9 mouse cellular contexts compared by ENCODE assay signal in the genomic region with DNA sequence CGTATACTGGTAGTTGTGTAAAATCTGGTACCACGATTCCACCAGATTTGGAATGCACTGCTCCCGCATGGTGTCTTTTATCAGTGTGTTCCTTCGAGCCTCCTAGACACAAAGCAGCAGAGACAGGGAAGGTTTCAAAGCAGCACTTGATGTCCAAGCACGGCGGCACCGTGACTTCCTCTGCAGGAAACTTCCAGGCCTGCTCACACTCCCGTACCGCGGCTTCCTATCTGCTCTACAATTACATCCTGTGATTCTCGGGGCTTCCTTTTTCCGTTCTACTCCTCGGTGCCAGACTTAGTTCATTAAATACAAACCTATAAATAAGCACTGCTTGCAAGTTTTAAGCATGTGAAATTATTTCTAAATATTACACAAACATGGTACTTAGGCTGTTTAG. TPM values are rescaled to one million over a fixed set of nuclear protein-coding genes. Genes with fewer than 3 reads are reported as not detected.
A peak's percentile ranks its signal among the peaks of the same experiment; 100 is the strongest.
DNase-seq lines count a peak whose midpoint lies in the region; ATAC-seq and TF ChIP-seq lines count a peak whose summit lies in the region.
"Had no signal": no experiment of that assay in that cellular context is flagged by ENCODE, and none has a peak within 500 bp of the region (broad histone marks: within the 10 kb centered on the region; RNA-seq: fewer than 3 reads in every experiment).

No protein-coding gene starts in this region.

- H3K4me3 ChIP-seq in cortical plate, adult 2 months (ENCODE audit: insufficient read depth, low read length) = no peak overlapping the region
- no peak overlapping the region for H3K4me3 ChIP-seq in lung, embryonic 14.5 days (ENCODE audit: low read depth, low read length)
- no peak overlapping the region for H3K4me3 ChIP-seq in hindbrain, postnatal 0 days (ENCODE audit: low read length)
- H3K4me3 ChIP-seq in hindbrain, embryonic 10.5 days = no peak overlapping the region
- H3K4me3 ChIP-seq: embryonic facial prominence, embryonic 10.5 days had no signal

- peak; percentile 25 to 44 for DNase-seq in adrenal gland, postnatal 36 days
- peak; percentile 47 for DNase-seq in heart, postnatal 4 days
- DNase-seq in lung, embryonic 14.5 days = peak; percentile 68
- no peak for DNase-seq in hindbrain, postnatal 0 days (ENCODE audit: low spot score)
- DNase-seq in right cerebral cortex, postnatal 4 days = no peak
- no peak for DNase-seq in hindbrain, embryonic 10.5 days (ENCODE audit: low spot score)

- no peak for TF ChIP-seq POLR2A in cortical plate, adult 2 months (IDR thresholded peaks at IDR 0.05; ENCODE audit: extremely low read depth, insufficient read depth, low read length)

- peaks cover 93% of the 10 kb centered on the region for H3K36me3 ChIP-seq in lung, embryonic 14.5 days (ENCODE audit: insufficient read depth)
- H3K36me3 ChIP-seq in hindbrain, postnatal 0 days (ENCODE audit: insufficient read depth, low read length) = peaks cover 71% of the 10 kb centered on the region
- H3K36me3 ChIP-seq in hindbrain, embryonic 10.5 days = peaks cover 98% of the 10 kb centered on the region

- WGBS in lung, embryonic 14.5 days = 81% methylated on average over 13 of the region's 13 CpGs
- 90% methylated on average over 13 of the region's 13 CpGs for WGBS in hindbrain, postnatal 0 days
- WGBS in hindbrain, embryonic 10.5 days = 96% methylated on average over 13 of the region's 13 CpGs

- 0 out of 2 replicates have a peak, but pooled peaks have one; percentile 21 for ATAC-seq in lung, embryonic 14.5 days (ENCODE audit: insufficient read depth)
- ATAC-seq in hindbrain, postnatal 0 days = no peak
- ATAC-seq: forebrain, embryonic 14.5 days had no signal

- peak overlapping the region; percentile 72 for H3K27ac ChIP-seq in cortical plate, adult 2 months (ENCODE audit: insufficient read depth, low read length)
- no peak overlapping the region for H3K27ac ChIP-seq in lung, embryonic 14.5 days (ENCODE audit: low read depth)
- H3K27ac ChIP-seq in hindbrain, postnatal 0 days = no peak overlapping the region
- H3K27ac ChIP-seq in hindbrain, embryonic 10.5 days = no peak overlapping the region
- H3K27ac ChIP-seq: embryonic facial prominence, embryonic 10.5 days had no signal

- no peak overlapping the region for H3K4me2 ChIP-seq in lung, embryonic 14.5 days
- no peak overlapping the region for H3K4me2 ChIP-seq in hindbrain, postnatal 0 days (ENCODE audit: low read depth, low read length)

- H3K4me1 ChIP-seq in cortical plate, adult 2 months (ENCODE audit: control insufficient read depth, insufficient read depth, low read length) = no peaks in the 10 kb centered on the region
- no peaks in the 10 kb centered on the region for H3K4me1 ChIP-seq in lung, embryonic 14.5 days (ENCODE audit: insufficient read depth)
- H3K4me1 ChIP-seq in hindbrain, postnatal 0 days (ENCODE audit: insufficient read depth, low read length) = no peaks in the 10 kb centered on the region
- H3K4me1 ChIP-seq in hindbrain, embryonic 10.5 days (replicated peaks) = no peaks in the 10 kb centered on the region
- H3K4me1 ChIP-seq: embryonic facial prominence, embryonic 10.5 days had no signal

- no peak for TF ChIP-seq CTCF in cortical plate, adult 2 months (IDR thresholded peaks at IDR 0.05; ENCODE audit: extremely low read depth, insufficient read depth, low read length)
- no peak for TF ChIP-seq CTCF in lung, embryonic 14.5 days (IDR thresholded peaks at IDR 0.05; ENCODE audit: low read depth)
- TF ChIP-seq CTCF in hindbrain, postnatal 0 days (IDR thresholded peaks at IDR 0.05; ENCODE audit: low read depth) = no peak

- no peaks in the 10 kb centered on the region for H3K27me3 ChIP-seq in lung, embryonic 14.5 days (ENCODE audit: insufficient read depth, low read length)
- no peaks in the 10 kb centered on the region for H3K27me3 ChIP-seq in hindbrain, postnatal 0 days (ENCODE audit: insufficient read depth, low read length)
- no peaks in the 10 kb centered on the region for H3K27me3 ChIP-seq in hindbrain, embryonic 10.5 days (ENCODE audit: insufficient read depth, poor library complexity, severe bottlenecking)

- H3K9me3 ChIP-seq in lung, embryonic 14.5 days (ENCODE audit: low read depth, low read length) = no peaks in the 10 kb centered on the region
- H3K9me3 ChIP-seq in hindbrain, postnatal 0 days (ENCODE audit: low read length) = no peaks in the 10 kb centered on the region
- H3K9me3 ChIP-seq in hindbrain, embryonic 10.5 days = no peaks in the 10 kb centered on the region
- H3K9me3 ChIP-seq: embryonic facial prominence, embryonic 10.5 days had no signal

- H3K9ac ChIP-seq in lung, embryonic 14.5 days = no peak overlapping the region
- no peak overlapping the region for H3K9ac ChIP-seq in hindbrain, postnatal 0 days (replicated peaks; ENCODE audit: low read length)

RNA-seq across cellular contexts. Expression of a gene that starts 12.6 kb away (rescaled TPM):
- 100 to 1,000 TPM in 1 of 2 experiments, 10 to 100 TPM in 1; 54.1 to 104 TPM for total RNA-seq in adrenal gland, postnatal 36 days (2021)
- 60.8 and 64.0 TPM in 2 replicates for polyA plus RNA-seq in cortical plate, adult 2 months (2012; rRNA removed)
- total RNA-seq in heart, postnatal 4 days (2021) = 10 to 100 TPM; 32.3 to 38.0 TPM
- polyA plus RNA-seq in lung, embryonic 14.5 days (2014; fragmentation: Nextera tagmentation; extraction: Ambion mirVana) = 67.5 and 69.9 TPM in 2 replicates
- 116 and 132 TPM in 2 replicates for total RNA-seq in hindbrain, postnatal 0 days (2014; rRNA removed)
- polyA plus RNA-seq in hindbrain, postnatal 0 days (2015; fragmentation: Nextera tagmentation; extraction: Ambion mirVana) = 24.0 and 30.2 TPM in 2 replicates
- polyA plus RNA-seq in hindbrain, embryonic 10.5 days (2016; fragmentation: Nextera tagmentation; extraction: Ambion mirVana) = 42.4 and 51.5 TPM in 2 replicates

RNA-seq across cellular contexts. Expression of a gene that starts 27.0 kb away (rescaled TPM):
- 10 to 100 TPM; 40.2 to 42.6 TPM for total RNA-seq in adrenal gland, postnatal 36 days (2021)
- 41.5 and 46.4 TPM in 2 replicates for polyA plus RNA-seq in cortical plate, adult 2 months (2012; rRNA removed)
- 10 to 100 TPM; 18.7 to 26.8 TPM for total RNA-seq in heart, postnatal 4 days (2021)
- 38.1 and 39.6 TPM in 2 replicates for polyA plus RNA-seq in lung, embryonic 14.5 days (2014; fragmentation: Nextera tagmentation; extraction: Ambion mirVana)
- 8.1 and 16.7 TPM in 2 replicates for total RNA-seq in hindbrain, postnatal 0 days (2014; rRNA removed)
- polyA plus RNA-seq in hindbrain, postnatal 0 days (2015; fragmentation: Nextera tagmentation; extraction: Ambion mirVana) = 21.7 and 26.0 TPM in 2 replicates
- 29.7 and 30.6 TPM in 2 replicates for polyA plus RNA-seq in hindbrain, embryonic 10.5 days (2016; fragmentation: Nextera tagmentation; extraction: Ambion mirVana)

RNA-seq across cellular contexts. Expression of a gene that starts 27.8 kb away (rescaled TPM):
- not detected for total RNA-seq in adrenal gland, postnatal 36 days (2021)
- polyA plus RNA-seq in cortical plate, adult 2 months (2012; rRNA removed) = 0.31 and 0.38 TPM in 2 replicates
- not detected for total RNA-seq in heart, postnatal 4 days (2021)
- polyA plus RNA-seq in lung, embryonic 14.5 days (2014; fragmentation: Nextera tagmentation; extraction: Ambion mirVana) = 0.46 and 0.54 TPM in 2 replicates
- 0.11 and 0.26 TPM in 2 replicates for total RNA-seq in hindbrain, postnatal 0 days (2014; rRNA removed)
- 0.25 and 0.39 TPM in 2 replicates for polyA plus RNA-seq in hindbrain, postnatal 0 days (2015; fragmentation: Nextera tagmentation; extraction: Ambion mirVana)
- 0.11 TPM in 1 of 2 replicates, not detected in the other for polyA plus RNA-seq in hindbrain, embryonic 10.5 days (2016; fragmentation: Nextera tagmentation; extraction: Ambion mirVana)

Comparison
In these comparisons a context has a peak if more than half of its experiments do, and no peak if none do; other contexts are left out.
1. DNase-seq: peak in adrenal gland, postnatal 36 days (2 of 2), heart, postnatal 4 days (single experiment) and lung, embryonic 14.5 days (single experiment); none in hindbrain, postnatal 0 days (single experiment), right cerebral cortex, postnatal 4 days (single experiment) and hindbrain, embryonic 10.5 days (single experiment).